Mouse (Mus musculus): Measurements from ENCODE around the gene Nrm. TPM values are rescaled to one million over a fixed set of nuclear protein-coding genes. Genes with fewer than 3 reads are reported as not detected.

Gene Nrm
- polyA plus RNA-seq, 1 experiment from 2014 or later, result 16.9 TPM

- no peaks in the 10 kb centered on the region for H3K27me3 ChIP-seq (ENCODE audit: control insufficient read depth, insufficient read depth, low read length)
- H3K4me2 ChIP-seq (ENCODE audit: low read depth, low read length), result no peak overlapping the region
- H3K9me3 ChIP-seq (ENCODE audit: control insufficient read depth, low read length), result no peaks in the 10 kb centered on the region
- no peak for ATAC-seq (ENCODE audit: low read depth)
- peaks cover 52% of the 10 kb centered on the region for H3K36me3 ChIP-seq (ENCODE audit: control insufficient read depth, insufficient read depth, low read length)
- no peak overlapping the region for H3K27ac ChIP-seq (ENCODE audit: low read depth, low read length)
- no peak overlapping the region for H3K4me3 ChIP-seq (ENCODE audit: low read depth, low read length)
- 95% methylated on average over 17 of the region's 17 CpGs for WGBS
- no peak overlapping the region for H3K9ac ChIP-seq (replicated peaks; ENCODE audit: low read depth, low read length)
- H3K4me1 ChIP-seq (ENCODE audit: control insufficient read depth, insufficient read depth, low read length), result peaks cover 9% of the 10 kb centered on the region
Observed at GRCm38 (mm10) chr17:35882924-35883323, 21.8 kb downstream of the Nrm start.

- Histone ChIP-seq H3K9me3 (ENCODE audit: control insufficient read depth, low read length) (no peaks in the 10 kb centered on the region), H3K4me3 (ENCODE audit: low read depth, low read length) (no peak overlapping the region), H3K9ac (replicated peaks; ENCODE audit: low read depth, low read length) (no peak overlapping the region), H3K36me3 (ENCODE audit: control insufficient read depth, insufficient read depth, low read length) (peaks cover 61% of the 10 kb centered on the region), H3K27me3 (ENCODE audit: control insufficient read depth, insufficient read depth, low read length) (no peaks in the 10 kb centered on the region), H3K4me1 (ENCODE audit: control insufficient read depth, insufficient read depth, low read length) (peaks cover 9% of the 10 kb centered on the region), H3K27ac (ENCODE audit: low read depth, low read length) (no peak overlapping the region), H3K4me2 (ENCODE audit: low read depth, low read length) (no peak overlapping the region)
- no peak for ATAC-seq (ENCODE audit: low read depth)
- 95% methylated on average over 14 of the region's 14 CpGs for WGBS
Observed at GRCm38 (mm10) chr17:35883777-35884176, 22.7 kb downstream of the Nrm start.

GRCm38 (mm10) chr17:35887725-35888124, 26.6 kb downstream of the Nrm start:
- 82% methylated on average over 14 of the region's 17 CpGs for whole genome bisulfite sequencing
- Histone ChIP-seq H3K4me1 (ENCODE audit: control insufficient read depth, insufficient read depth, low read length) (no peaks in the 10 kb centered on the region), H3K9me3 (ENCODE audit: control insufficient read depth, low read length) (no peaks in the 10 kb centered on the region), H3K36me3 (ENCODE audit: control insufficient read depth, insufficient read depth, low read length) (peaks cover 80% of the 10 kb centered on the region), H3K27me3 (ENCODE audit: control insufficient read depth, insufficient read depth, low read length) (no peaks in the 10 kb centered on the region), H3K4me2 (ENCODE audit: low read depth, low read length) (no peak overlapping the region), H3K9ac (replicated peaks; ENCODE audit: low read depth, low read length) (no peak overlapping the region), H3K4me3 (ENCODE audit: low read depth, low read length) (no peak overlapping the region), H3K27ac (ENCODE audit: low read depth, low read length) (no peak overlapping the region)
- ATAC-seq (ENCODE audit: low read depth), result no peak

- ATAC-seq (ENCODE audit: low read depth), result peak; percentile 92
- Histone ChIP-seq H3K27me3 (ENCODE audit: control insufficient read depth, insufficient read depth, low read length) (no peaks in the 10 kb centered on the region), H3K4me1 (ENCODE audit: control insufficient read depth, insufficient read depth, low read length) (peaks cover 13% of the 10 kb centered on the region), H3K4me2 (ENCODE audit: low read depth, low read length) (peak within 1 kb of the TSS; percentile 100), H3K9ac (replicated peaks; ENCODE audit: low read depth, low read length) (peak within 1 kb of the TSS; percentile 76), H3K4me3 (ENCODE audit: low read depth, low read length) (peak within 1 kb of the TSS; percentile 78), H3K9me3 (ENCODE audit: control insufficient read depth, low read length) (no peaks in the 10 kb centered on the region), H3K36me3 (ENCODE audit: control insufficient read depth, insufficient read depth, low read length) (peaks cover 51% of the 10 kb centered on the region), H3K27ac (ENCODE audit: low read depth, low read length) (peak within 1 kb of the TSS; percentile 95)
- under 1% methylated on average over 75 of the region's 86 CpGs for WGBS
Observed at GRCm38 (mm10) chr17:35896781-35897643, 35.9 kb downstream of the Nrm start, which contains the start of gene 2310061I04Rik. Gene 2310061I04Rik (minus strand): TSS chr17:35897431.

GRCm38 (mm10) chr17:35897644-35898573, 36.8 kb downstream of the Nrm start:
- Histone ChIP-seq H3K9ac (replicated peaks; ENCODE audit: low read depth, low read length) (peak overlapping the region; percentile 37; the same call in 1 of the 2 replicates), H3K27ac (ENCODE audit: low read depth, low read length) (peak overlapping the region; percentile 95; the same call in 1 of the 2 replicates), H3K4me3 (ENCODE audit: low read depth, low read length) (peak overlapping the region; percentile 78), H3K27me3 (ENCODE audit: control insufficient read depth, insufficient read depth, low read length) (no peaks in the 10 kb centered on the region), H3K4me1 (ENCODE audit: control insufficient read depth, insufficient read depth, low read length) (peaks cover 13% of the 10 kb centered on the region), H3K36me3 (ENCODE audit: control insufficient read depth, insufficient read depth, low read length) (peaks cover 49% of the 10 kb centered on the region), H3K4me2 (ENCODE audit: low read depth, low read length) (peak overlapping the region; percentile 100), H3K9me3 (ENCODE audit: control insufficient read depth, low read length) (no peaks in the 10 kb centered on the region)
- ATAC-seq (ENCODE audit: low read depth), result peak; percentile 45
- WGBS, result 47% methylated on average over 23 of the region's 23 CpGs

GRCm38 (mm10) chr17:35900636-35901035, 39.5 kb downstream of the Nrm start:
- H3K4me3 ChIP-seq (ENCODE audit: low read depth, low read length), result no peak overlapping the region
- H3K27me3 ChIP-seq (ENCODE audit: control insufficient read depth, insufficient read depth, low read length), result no peaks in the 10 kb centered on the region
- ATAC-seq (ENCODE audit: low read depth), result no peak
- H3K4me1 ChIP-seq (ENCODE audit: control insufficient read depth, insufficient read depth, low read length), result peaks cover 10% of the 10 kb centered on the region
- H3K36me3 ChIP-seq (ENCODE audit: control insufficient read depth, insufficient read depth, low read length), result peaks cover 56% of the 10 kb centered on the region
- 88% methylated on average over 3 of the region's 3 CpGs for WGBS
- H3K27ac ChIP-seq (ENCODE audit: low read depth, low read length), result no peak overlapping the region
- no peak overlapping the region for H3K9ac ChIP-seq (replicated peaks; ENCODE audit: low read depth, low read length)
- H3K4me2 ChIP-seq (ENCODE audit: low read depth, low read length), result no peak overlapping the region
- H3K9me3 ChIP-seq (ENCODE audit: control insufficient read depth, low read length), result no peaks in the 10 kb centered on the region

- no peak overlapping the region for H3K9ac ChIP-seq (replicated peaks; ENCODE audit: low read depth, low read length)
- peaks cover 7% of the 10 kb centered on the region for H3K4me1 ChIP-seq (ENCODE audit: control insufficient read depth, insufficient read depth, low read length)
- no peaks in the 10 kb centered on the region for H3K9me3 ChIP-seq (ENCODE audit: control insufficient read depth, low read length)
- H3K4me2 ChIP-seq (ENCODE audit: low read depth, low read length), result no peak overlapping the region
- H3K36me3 ChIP-seq (ENCODE audit: control insufficient read depth, insufficient read depth, low read length), result peaks cover 68% of the 10 kb centered on the region
- H3K4me3 ChIP-seq (ENCODE audit: low read depth, low read length), result no peak overlapping the region
- 92% methylated on average over 9 of the region's 9 CpGs for WGBS
- ATAC-seq (ENCODE audit: low read depth), result no peak
- no peak overlapping the region for H3K27ac ChIP-seq (ENCODE audit: low read depth, low read length)
- H3K27me3 ChIP-seq (ENCODE audit: control insufficient read depth, insufficient read depth, low read length), result no peaks in the 10 kb centered on the region
Observed at GRCm38 (mm10) chr17:35903343-35903991, 42.3 kb downstream of the Nrm start.

GRCm38 (mm10) chr17:35903992-35904355, 42.9 kb downstream of the Nrm start:
- Histone ChIP-seq H3K4me2 (ENCODE audit: low read depth, low read length) (no peak overlapping the region), H3K27ac (ENCODE audit: low read depth, low read length) (no peak overlapping the region), H3K4me3 (ENCODE audit: low read depth, low read length) (no peak overlapping the region), H3K36me3 (ENCODE audit: control insufficient read depth, insufficient read depth, low read length) (peaks cover 67% of the 10 kb centered on the region), H3K9ac (replicated peaks; ENCODE audit: low read depth, low read length) (no peak overlapping the region), H3K4me1 (ENCODE audit: control insufficient read depth, insufficient read depth, low read length) (peaks cover 12% of the 10 kb centered on the region), H3K27me3 (ENCODE audit: control insufficient read depth, insufficient read depth, low read length) (no peaks in the 10 kb centered on the region), H3K9me3 (ENCODE audit: control insufficient read depth, low read length) (no peaks in the 10 kb centered on the region)
- ATAC-seq (ENCODE audit: low read depth), result no peak
- WGBS, result 90% methylated on average over 4 of the region's 4 CpGs

Data from neural tube, embryonic 14.5 days (tissue).